Mouse (Mus musculus) myocyte (in vitro differentiated cells): ENCODE data around the gene Tiam1.

ENCODE experiments used
- E2F4 ChIP-seq: IDR thresholded peaks from one replicate; pipeline ENCODE4 v1.6.1; 2011; ENCODE audit warnings: mild to moderate bottlenecking, control low read depth, moderate library complexity; ENCODE audit not compliant: insufficient read depth
- POLR2A ChIP-seq: IDR thresholded peaks from one replicate; pipeline ENCODE4 v1.6.1; 2011; ENCODE audit warnings: low read depth, mild to moderate bottlenecking, control low read depth, moderate library complexity; ENCODE audit not compliant: insufficient read length
- POLR2AphosphoS2 ChIP-seq: IDR thresholded peaks from one replicate; pipeline ENCODE4 v1.6.1; 2011; ENCODE audit warnings: low read depth, control low read depth; ENCODE audit not compliant: insufficient read length
- USF1 ChIP-seq: IDR thresholded peaks from one replicate; pipeline ENCODE4 v1.6.1; 2011; ENCODE audit warnings: low read depth, mild to moderate bottlenecking, control low read depth, moderate library complexity

GRCm38 (mm10) chr16:89899192-89899591 is 244.4 kb downstream of the Tiam1 start:
- TF ChIP-seq E2F4 (no peak), POLR2A (no peak), USF1 (no peak), POLR2AphosphoS2 (no peak)
